Mouse (Mus musculus) cerebellum, adult 2 months (tissue): ENCODE measurements around the gene Csnk1d.

ENCODE experiments used
- CTCF ChIP-seq: fragments of 200-500 bp; IDR thresholded peaks from 2 replicates; pipeline ENCODE4 v1.5.1; 2011; ENCODE audit warnings: low read depth, mild to moderate bottlenecking, control low read depth, low read length, moderate library complexity, borderline replicate concordance; ENCODE audit not compliant: insufficient read depth
- POLR2A ChIP-seq: fragments of 200-500 bp; IDR thresholded peaks from 2 replicates; pipeline ENCODE4 v1.6.1; 2011; ENCODE audit warnings: low read length, control low read depth, borderline replicate concordance; ENCODE audit not compliant: insufficient read depth

DNA sequence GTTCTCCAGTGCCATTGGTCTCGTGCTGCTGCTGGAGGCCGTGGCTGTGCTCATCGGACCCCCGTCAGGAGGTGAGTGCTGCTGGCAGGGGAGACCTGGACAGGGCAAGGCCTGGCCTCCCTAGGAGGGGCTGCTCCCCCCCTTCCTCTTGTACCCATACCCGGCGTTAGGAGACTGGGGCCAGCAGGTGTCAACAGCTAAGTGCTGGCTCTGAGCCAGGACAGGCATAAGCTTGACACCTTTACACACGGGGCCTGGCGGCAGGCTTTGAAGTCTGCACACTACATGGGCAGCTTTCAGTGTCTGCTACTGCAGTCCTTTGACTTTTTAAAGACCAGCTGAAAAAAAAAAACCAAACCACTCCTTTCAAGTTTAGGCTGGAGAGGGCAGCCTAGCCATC lies 34.1 kb downstream of the Csnk1d start:
- TF ChIP-seq CTCF, result no peak
- no peak for TF ChIP-seq POLR2A
